Mouse (Mus musculus) ES-Bruce4 (cell line): ENCODE measurements around the gene Pllp.

Source experiments
- CTCF ChIP-seq: IDR thresholded peaks from one replicate; pipeline ENCODE4 v1.8.1; 2011; ENCODE audit warnings: low read depth, low read length
- POLR2A ChIP-seq: IDR thresholded peaks from one replicate; pipeline ENCODE4 v1.8.1; 2011; ENCODE audit warnings: low read length; ENCODE audit not compliant: insufficient read depth

GRCm38 (mm10) chr8:94741726-94742125 is 45.6 kb upstream of the Pllp start:
- TF ChIP-seq CTCF, result no peak
- TF ChIP-seq POLR2A, result no peak
